ENCODE assay signal across 17 mouse cellular contexts in the genomic region with DNA sequence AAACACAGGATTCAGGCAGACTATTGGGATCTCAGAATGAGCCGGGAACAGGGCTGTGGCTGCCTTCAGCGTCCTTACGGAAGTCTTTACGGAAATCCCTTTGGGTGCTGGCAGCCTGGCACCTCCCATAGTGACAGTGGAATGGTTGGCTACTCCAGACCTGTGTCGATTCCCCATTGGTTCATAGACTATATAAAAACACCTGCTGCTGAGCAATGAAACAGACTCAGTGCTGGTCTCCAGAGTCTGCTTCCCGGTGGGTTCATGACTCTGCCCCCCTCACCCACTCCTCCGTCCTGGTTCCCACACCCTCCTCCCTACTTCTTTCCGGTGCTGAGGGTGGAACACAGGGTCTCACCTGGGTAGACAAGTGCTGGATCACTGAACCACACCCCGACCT. TPM values are rescaled to one million over a fixed set of nuclear protein-coding genes. Genes with fewer than 3 reads are reported as not detected.
"Had no signal": no experiment of that assay in that cellular context is flagged by ENCODE, and none has a peak within 500 bp of the region (broad histone marks: within the 10 kb centered on the region; RNA-seq: fewer than 3 reads in every experiment).

No protein-coding gene starts in this region.

- H3K36me3 ChIP-seq: lung, embryonic 15.5 days; midbrain, embryonic 12.5 days; midbrain, embryonic 15.5 days; neural tube, embryonic 12.5 days; stomach, embryonic 15.5 days had no signal

- H3K4me2 ChIP-seq: lung, embryonic 15.5 days; midbrain, embryonic 12.5 days; midbrain, embryonic 15.5 days; neural tube, embryonic 12.5 days; stomach, embryonic 15.5 days had no signal

- H3K4me1 ChIP-seq: midbrain, embryonic 12.5 days; neural tube, embryonic 12.5 days had no signal

- DNase-seq: liver, postnatal 0 days; lung, adult 2 months; lung, postnatal 14 days; lung, postnatal 36 days; right cerebral cortex, postnatal 14 days; thymus, adult 2 months; thymus, postnatal 25 days; thymus, postnatal 4 days had no signal

- H3K9me3 ChIP-seq: lung, embryonic 15.5 days; midbrain, embryonic 12.5 days; midbrain, embryonic 15.5 days; neural tube, embryonic 12.5 days; stomach, embryonic 15.5 days had no signal

- ATAC-seq: liver, postnatal 0 days; lung, postnatal 0 days; midbrain, embryonic 15.5 days had no signal

- H3K4me3 ChIP-seq: lung, embryonic 15.5 days; megakaryocyte, embryonic 14.5 days; midbrain, embryonic 12.5 days; midbrain, embryonic 15.5 days; neural tube, embryonic 12.5 days; stomach, embryonic 15.5 days had no signal

- H3K27me3 ChIP-seq: lung, embryonic 15.5 days; midbrain, embryonic 15.5 days; neural tube, embryonic 12.5 days; stomach, embryonic 15.5 days had no signal

- H3K27ac ChIP-seq: lung, embryonic 15.5 days; macrophage; midbrain, embryonic 12.5 days; midbrain, embryonic 15.5 days; neural tube, embryonic 12.5 days; stomach, embryonic 15.5 days; stomach, postnatal 0 days had no signal

- H3K9ac ChIP-seq: liver, postnatal 0 days; lung, embryonic 15.5 days; midbrain, embryonic 12.5 days; midbrain, embryonic 15.5 days; neural tube, embryonic 12.5 days; stomach, embryonic 15.5 days had no signal

RNA-seq across cellular contexts. Expression of a gene that starts 49.8 kb away (rescaled TPM):
- polyA plus RNA-seq: macrophage had no signal
